Mouse (Mus musculus): ENCODE measurements around the gene Cort.

- TF ChIP-seq POLR2A (IDR thresholded peaks at IDR 0.05; ENCODE audit: insufficient read depth, low read length) (no peak), CTCF (IDR thresholded peaks at IDR 0.05; ENCODE audit: low read depth, low read length) (no peak)
Measured at GRCm38 (mm10) chr4:149148084-149148483, 21.5 kb upstream of the Cort start.

All from ES-Bruce4 (cell line).